Mouse (Mus musculus): ENCODE results near the gene Swsap1.
A peak's percentile ranks its signal among the peaks of the same experiment; 100 is the strongest.

Swsap1 gene

DNA sequence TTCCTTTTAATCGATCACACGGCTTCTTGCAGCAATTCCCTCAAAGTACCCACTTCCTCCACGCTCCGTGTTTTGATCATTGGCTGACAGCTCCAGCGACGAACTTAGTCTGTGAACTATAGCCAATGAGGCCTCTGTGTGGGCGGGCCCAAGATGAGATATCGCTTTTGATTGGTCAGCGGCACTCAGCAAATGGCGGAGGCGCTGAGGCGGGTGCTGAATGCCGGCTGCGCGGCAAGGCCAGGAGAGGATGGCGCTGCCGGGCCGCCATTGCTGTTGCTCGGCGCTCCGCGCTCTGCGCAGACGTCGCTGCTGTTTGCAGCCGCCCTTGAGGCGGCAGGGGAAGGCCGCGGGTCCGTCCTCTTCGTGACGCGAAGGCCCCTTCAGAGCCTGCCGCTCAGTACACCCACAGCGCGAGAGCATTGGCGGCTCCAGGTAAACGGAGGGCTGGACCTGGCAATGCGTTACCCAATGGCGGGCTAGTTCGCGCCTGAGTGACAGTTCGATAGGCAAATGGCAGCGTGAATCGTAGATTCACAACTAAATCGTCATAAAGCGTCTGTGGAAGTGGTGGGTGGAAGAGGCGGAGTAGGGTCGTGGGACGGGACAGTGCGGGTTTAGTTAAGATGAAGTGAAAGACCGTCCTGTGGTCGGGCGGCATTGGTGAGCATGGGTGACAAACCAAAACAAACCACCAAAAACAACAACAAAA lies at the start of gene Swsap1:
Gene Swsap1 (plus strand): TSS at position 186 of the 712 bp plus-strand sequence.
- DNase-seq (ENCODE audit: low read depth, low spot score): peak; percentile 99

DNA sequence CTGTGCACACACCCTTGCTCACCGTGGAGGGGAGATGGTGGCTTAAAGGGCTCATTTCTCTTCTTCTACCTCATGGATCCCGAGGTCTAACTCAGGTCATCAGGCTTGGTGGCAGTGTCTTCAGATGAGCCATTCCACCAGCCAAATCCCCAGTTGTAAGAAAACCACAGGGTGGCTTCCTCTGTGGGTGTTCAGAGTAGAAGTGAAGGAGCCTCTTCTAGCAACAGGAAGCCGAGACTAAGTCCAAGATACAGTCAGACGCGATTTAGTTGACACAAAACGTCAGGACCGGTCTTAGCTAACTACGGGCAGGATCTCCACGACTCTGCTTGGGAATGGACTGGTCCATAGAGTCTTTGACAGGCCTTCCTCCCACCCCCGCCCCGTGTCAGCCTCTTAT lies 47.3 kb upstream of the Swsap1 start:
- Histone ChIP-seq H3K36me3 (ENCODE audit: control insufficient read depth, insufficient read depth, low read length, poor library complexity, severe bottlenecking) (no peaks in the 10 kb centered on the region), H3K27me3 (ENCODE audit: control insufficient read depth, insufficient read depth, low read length, poor library complexity, severe bottlenecking) (no peaks in the 10 kb centered on the region)
- DNase-seq (ENCODE audit: low read depth, low spot score): no peak

More for the DNA sequence above, at the start of gene Swsap1:
- H3K27me3 ChIP-seq (ENCODE audit: control insufficient read depth, insufficient read depth, low read length, poor library complexity, severe bottlenecking): no peaks in the 10 kb centered on the region
- H3K36me3 ChIP-seq (ENCODE audit: control insufficient read depth, insufficient read depth, low read length, poor library complexity, severe bottlenecking): no peaks in the 10 kb centered on the region

DNA sequence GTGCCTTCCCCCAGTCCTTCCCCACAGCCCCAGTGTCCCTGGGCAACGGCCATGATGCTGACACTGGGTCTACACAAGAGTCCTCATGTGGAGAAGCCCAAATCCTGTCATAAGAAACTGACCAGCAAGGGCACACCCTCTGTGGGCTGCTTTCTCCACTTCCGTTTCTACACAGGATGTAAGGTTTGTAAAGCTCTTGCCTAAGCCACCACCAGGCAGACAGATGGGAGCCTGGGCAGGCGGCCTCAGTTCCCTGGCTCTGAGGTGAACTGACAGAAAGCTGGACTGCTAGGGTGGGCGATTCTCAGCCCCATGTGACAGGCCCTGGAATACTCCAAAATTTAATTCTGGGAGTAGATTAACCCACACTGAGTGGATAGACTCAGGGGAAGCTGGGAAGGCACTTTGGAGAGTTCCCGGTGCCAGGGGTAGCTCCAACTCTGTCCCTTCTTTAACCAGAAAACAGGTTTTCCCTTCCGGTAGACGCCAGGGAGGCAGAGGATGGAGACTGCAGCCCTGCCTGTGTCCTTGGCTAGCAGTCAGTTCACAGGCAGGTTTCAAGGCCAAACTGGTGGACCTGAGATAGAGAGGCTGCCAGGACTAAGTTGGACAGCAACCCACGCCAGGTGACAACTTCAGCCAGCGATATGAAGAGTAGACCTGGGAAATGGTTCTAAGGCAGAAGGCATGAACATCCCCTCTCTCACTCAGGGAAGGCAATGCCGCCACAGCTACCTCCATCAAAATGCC lies 45.9 kb upstream of the Swsap1 start:
- Histone ChIP-seq H3K27me3 (ENCODE audit: control insufficient read depth, insufficient read depth, low read length, poor library complexity, severe bottlenecking) (no peaks in the 10 kb centered on the region), H3K36me3 (ENCODE audit: control insufficient read depth, insufficient read depth, low read length, poor library complexity, severe bottlenecking) (no peaks in the 10 kb centered on the region)
- peak; percentile 18 for DNase-seq (ENCODE audit: low read depth, low spot score)

DNA sequence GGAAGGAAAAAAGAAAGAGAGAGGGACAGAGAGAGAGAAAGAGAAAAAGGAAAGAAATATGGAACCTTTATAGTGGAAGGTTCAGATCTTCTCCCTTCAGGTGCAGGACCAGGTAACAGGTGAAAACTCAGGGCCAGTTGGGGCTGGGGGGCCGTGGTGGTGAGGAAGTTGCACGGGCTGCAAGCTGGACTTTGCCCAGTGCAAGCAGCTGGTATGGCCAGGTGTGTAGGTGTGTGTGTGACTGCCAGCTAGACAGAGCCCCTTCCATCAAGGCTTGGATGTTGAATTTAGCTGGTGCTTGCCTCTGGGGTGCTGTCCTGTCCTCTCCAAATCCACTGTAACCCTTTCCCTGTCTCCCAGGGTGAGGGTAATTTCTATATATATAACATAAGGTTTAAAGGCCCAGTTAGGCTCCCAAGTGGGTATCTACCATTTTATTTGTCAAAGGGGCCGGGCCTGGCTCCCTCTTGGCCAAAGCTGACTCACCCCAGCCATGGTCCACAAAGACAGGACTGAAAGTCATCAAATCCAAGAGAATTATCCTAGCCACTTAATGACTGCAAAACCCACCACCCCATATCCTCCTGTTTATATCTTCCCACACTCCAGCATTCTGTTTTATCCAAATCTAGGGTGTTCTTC lies 38.6 kb upstream of the Swsap1 start:
- DNase-seq (ENCODE audit: low read depth, low spot score): no peak
- Histone ChIP-seq H3K36me3 (ENCODE audit: control insufficient read depth, insufficient read depth, low read length, poor library complexity, severe bottlenecking) (no peaks in the 10 kb centered on the region), H3K27me3 (ENCODE audit: control insufficient read depth, insufficient read depth, low read length, poor library complexity, severe bottlenecking) (no peaks in the 10 kb centered on the region)

DNA sequence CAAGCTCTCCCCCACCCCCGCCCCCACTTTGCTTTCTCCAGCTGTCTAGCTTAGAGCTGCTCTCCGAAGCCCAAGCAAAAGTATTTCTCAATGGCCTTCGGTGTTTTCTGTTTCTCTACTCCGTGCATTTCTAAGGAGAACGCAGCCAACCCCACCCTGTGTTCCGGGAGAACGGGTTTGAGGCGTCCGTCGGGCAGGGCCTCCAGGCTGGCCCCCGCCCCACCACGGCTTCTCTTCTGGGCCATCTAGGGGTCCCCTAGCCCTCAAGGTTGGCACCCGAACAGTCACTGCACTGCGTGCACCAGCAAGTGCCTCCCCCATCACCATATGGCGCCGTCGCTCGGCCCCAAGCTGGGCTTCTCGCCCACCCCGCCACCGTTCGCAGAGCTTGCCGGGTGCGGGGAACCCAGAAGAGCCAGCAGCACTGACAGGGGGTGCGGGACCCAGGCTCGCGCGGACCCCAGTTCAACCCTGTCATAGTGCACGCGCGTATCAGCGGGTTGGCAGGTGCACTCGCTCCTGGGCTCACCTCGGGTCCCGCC lies 38.0 kb upstream of the Swsap1 start:
- no peaks in the 10 kb centered on the region for H3K27me3 ChIP-seq (ENCODE audit: control insufficient read depth, insufficient read depth, low read length, poor library complexity, severe bottlenecking)
- no peaks in the 10 kb centered on the region for H3K36me3 ChIP-seq (ENCODE audit: control insufficient read depth, insufficient read depth, low read length, poor library complexity, severe bottlenecking)
- DNase-seq (ENCODE audit: low read depth, low spot score): no peak

DNA sequence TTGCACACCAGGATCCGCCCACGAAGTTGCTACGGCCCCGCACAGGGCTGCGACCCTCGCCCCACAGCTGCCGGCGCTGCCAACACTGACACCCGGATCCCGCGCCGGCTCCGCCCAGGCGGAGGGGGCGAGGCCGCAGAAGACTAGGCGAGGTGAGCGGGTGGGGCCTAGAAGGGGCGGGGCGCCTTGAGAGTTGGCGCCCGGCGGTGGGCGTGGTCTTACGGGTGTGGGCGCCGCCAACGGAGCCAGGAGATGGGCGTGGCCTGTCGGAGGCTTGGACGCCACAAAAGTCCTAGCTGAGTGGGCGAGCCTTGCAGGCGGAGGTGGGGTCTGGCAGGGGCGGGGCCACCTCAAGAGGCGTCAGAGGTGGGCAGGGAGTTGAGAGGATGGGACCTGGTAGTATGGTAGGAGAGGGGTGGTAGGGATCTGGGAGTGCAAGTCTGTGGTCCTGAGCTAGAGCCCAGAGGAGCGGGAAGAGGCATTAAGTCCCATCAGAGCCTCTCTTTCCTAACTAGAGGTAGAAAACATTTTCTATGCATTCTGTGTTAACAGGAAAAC lies 37.4 kb upstream of the Swsap1 start, which contains the start of gene Rab3d:
Gene Rab3d (minus strand): TSS at position 158 of the 558 bp plus-strand sequence.
- DNase-seq (ENCODE audit: low read depth, low spot score): peak; percentile 96
- H3K36me3 ChIP-seq (ENCODE audit: control insufficient read depth, insufficient read depth, low read length, poor library complexity, severe bottlenecking): no peaks in the 10 kb centered on the region
- no peaks in the 10 kb centered on the region for H3K27me3 ChIP-seq (ENCODE audit: control insufficient read depth, insufficient read depth, low read length, poor library complexity, severe bottlenecking)

DNA sequence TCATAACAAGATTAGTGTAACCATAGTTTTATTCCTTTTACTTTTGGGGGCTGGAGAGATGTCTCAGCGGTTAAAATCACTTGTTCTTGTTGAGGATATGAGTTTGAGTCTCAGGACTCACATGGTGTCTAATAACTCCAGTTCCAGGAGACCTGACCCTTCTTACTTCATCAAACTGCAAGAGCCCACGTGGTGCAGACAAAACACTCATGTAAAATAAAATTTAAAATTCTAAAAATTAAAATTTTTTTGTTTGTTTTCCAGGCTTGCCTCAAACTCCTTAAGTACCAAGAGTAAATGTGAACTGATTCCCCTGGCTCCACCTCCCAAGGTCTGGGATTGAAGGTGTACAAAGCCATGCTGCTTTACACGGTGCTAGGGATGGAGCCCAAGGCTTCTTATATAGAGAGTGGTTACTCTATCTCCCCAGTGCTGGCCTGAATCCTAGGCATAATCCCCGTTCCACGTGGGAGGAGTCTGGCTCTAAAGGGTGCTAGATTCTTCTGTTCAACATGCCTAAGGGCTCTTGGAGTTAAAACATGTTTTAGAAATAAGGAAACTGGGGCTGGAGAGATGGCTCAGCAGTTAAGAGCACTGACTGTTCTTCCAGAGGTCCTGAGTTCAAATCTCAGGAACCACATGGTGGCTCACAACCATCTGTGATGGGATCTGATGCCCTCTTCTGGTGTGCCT lies 36.7 kb upstream of the Swsap1 start:
- Histone ChIP-seq H3K27me3 (ENCODE audit: control insufficient read depth, insufficient read depth, low read length, poor library complexity, severe bottlenecking) (no peaks in the 10 kb centered on the region), H3K36me3 (ENCODE audit: control insufficient read depth, insufficient read depth, low read length, poor library complexity, severe bottlenecking) (no peaks in the 10 kb centered on the region)
- DNase-seq (ENCODE audit: low read depth, low spot score): no peak

DNA sequence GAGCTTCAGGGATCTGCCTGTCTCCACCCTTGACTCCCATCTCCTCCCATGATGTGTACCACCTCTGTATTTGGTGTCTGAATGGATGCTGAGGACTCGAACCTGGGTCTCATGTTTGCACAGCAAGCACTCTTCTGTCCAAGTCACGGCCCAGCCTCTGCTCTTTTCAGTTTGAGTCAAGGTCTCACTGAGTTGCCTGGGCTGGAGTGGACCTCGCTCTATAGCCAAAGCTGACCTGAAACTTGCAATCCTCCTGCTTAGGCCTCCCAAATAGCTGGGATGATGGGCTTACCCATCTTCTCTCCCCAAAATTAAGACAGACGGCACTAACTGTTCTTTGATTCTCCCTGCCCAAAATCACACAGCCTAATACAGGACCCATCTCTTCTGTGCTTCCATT lies 32.5 kb upstream of the Swsap1 start:
- Histone ChIP-seq H3K27me3 (ENCODE audit: control insufficient read depth, insufficient read depth, low read length, poor library complexity, severe bottlenecking) (no peaks in the 10 kb centered on the region), H3K36me3 (ENCODE audit: control insufficient read depth, insufficient read depth, low read length, poor library complexity, severe bottlenecking) (no peaks in the 10 kb centered on the region)
- DNase-seq (ENCODE audit: low read depth, low spot score): no peak

DNA sequence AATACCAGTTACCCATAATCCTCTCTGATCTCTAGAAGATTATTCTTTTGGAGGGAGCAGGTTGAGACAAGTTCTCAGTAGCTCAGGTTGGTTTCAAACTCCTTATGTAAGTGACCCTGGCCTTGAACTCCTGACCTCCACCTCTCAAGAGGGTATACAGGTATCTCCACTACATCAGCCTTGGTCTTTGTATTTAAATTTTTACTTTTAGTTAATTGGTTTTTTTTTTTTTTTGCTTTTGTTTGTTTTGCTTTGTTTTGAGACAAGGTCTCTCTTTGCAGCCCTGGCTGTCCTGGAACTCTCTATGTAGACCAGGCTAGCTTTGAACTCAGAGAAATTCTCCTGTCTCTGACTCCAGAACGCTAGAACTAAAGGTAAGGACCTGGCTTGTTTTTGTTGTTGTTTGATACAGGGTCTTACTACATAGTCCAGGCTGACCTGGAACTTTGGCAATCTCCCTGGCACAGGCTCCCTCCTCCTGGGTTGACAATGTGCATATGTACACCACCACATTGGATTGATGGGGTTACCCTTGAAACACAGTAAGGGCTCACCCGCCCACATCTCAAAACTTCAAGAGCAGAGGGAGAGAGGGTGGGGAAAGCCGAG lies 32.0 kb upstream of the Swsap1 start:
- H3K27me3 ChIP-seq (ENCODE audit: control insufficient read depth, insufficient read depth, low read length, poor library complexity, severe bottlenecking): no peaks in the 10 kb centered on the region
- no peak for DNase-seq (ENCODE audit: low read depth, low spot score)

DNA sequence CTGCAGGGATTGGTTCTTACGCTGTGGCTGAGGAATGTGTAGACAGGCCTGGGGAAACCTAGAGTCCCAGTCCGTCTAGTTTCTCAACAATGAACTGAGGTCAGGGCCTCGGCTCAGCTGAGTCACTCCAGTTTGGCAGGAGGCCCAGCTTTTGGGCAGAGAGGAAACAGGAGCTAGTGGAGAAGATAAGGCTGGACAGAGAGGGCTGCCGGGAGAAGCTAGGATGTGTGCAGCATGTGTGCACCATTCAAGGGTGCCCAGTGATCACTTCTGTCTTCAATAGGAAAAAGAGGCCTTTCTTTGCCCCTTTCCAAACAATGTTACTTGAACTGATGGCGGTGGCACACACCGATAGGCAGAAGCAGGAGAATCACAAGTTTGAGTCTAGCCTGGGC lies 31.5 kb upstream of the Swsap1 start:
- no peaks in the 10 kb centered on the region for H3K36me3 ChIP-seq (ENCODE audit: control insufficient read depth, insufficient read depth, low read length, poor library complexity, severe bottlenecking)
- H3K27me3 ChIP-seq (ENCODE audit: control insufficient read depth, insufficient read depth, low read length, poor library complexity, severe bottlenecking): no peaks in the 10 kb centered on the region
- no peak for DNase-seq (ENCODE audit: low read depth, low spot score)

More for the DNA sequence above, 32.0 kb upstream of the Swsap1 start:
- H3K36me3 ChIP-seq (ENCODE audit: control insufficient read depth, insufficient read depth, low read length, poor library complexity, severe bottlenecking): no peaks in the 10 kb centered on the region

DNA sequence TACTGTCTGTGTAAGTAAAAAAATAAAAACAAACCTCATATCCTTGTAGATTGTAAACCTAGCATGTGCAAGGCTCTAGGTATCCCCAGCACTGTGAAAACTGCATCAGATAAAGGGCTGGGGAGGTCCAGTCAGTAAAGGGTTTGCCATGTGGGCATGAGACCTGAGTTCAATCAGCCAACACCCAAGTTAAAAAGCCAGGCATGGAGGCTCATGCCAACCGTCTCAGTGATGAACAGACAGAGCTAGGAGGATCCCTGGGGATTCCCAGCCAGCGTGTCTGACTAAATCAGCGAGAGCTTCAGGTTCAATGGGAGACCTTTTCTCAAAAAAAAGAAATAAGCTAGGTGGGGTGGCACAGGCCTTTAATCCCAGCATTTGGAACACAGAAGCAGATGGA lies 30.5 kb upstream of the Swsap1 start:
- Histone ChIP-seq H3K36me3 (ENCODE audit: control insufficient read depth, insufficient read depth, low read length, poor library complexity, severe bottlenecking) (no peaks in the 10 kb centered on the region), H3K27me3 (ENCODE audit: control insufficient read depth, insufficient read depth, low read length, poor library complexity, severe bottlenecking) (no peaks in the 10 kb centered on the region)
- no peak for DNase-seq (ENCODE audit: low read depth, low spot score)

DNA sequence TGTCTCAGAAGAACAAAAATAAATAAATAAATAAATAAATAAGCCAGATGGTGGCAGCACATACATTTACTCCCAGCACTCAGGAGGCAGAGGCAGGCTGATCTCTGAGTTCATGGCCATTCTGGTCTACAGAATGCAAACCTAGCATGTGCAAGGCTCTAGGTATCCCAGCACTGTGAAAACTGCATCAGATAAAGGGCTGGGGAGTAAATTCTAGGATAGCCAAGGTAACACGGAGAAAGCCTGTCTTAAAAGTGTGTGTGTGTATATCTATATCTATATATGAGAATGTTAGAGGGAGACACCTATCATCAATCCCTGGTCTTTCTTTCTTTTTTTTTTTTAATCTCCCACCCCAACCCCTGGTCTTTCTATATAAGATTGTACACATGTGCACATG lies 30.0 kb upstream of the Swsap1 start:
- DNase-seq (ENCODE audit: low read depth, low spot score): no peak
- no peaks in the 10 kb centered on the region for H3K27me3 ChIP-seq (ENCODE audit: control insufficient read depth, insufficient read depth, low read length, poor library complexity, severe bottlenecking)

DNA sequence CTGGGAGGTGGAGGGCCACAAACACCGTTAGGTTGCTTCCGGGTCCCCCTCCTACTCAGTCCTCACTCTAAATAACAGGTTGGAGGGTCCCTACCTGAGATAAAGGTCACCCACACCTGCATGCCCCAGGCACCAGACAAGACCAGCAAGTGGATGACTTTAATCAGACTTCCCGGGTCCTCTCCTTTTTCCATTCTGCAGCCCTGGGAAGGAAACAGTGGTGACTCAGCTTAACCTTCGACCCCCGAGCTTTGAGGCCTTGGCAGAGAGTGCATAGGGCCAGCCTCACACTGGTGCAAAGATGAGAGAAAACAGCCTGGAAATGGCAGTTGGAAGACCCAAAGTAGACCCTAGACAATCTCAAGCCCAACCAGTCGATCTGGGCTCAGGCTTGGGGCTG lies 29.4 kb upstream of the Swsap1 start:
- no peaks in the 10 kb centered on the region for H3K36me3 ChIP-seq (ENCODE audit: control insufficient read depth, insufficient read depth, low read length, poor library complexity, severe bottlenecking)
- no peak for DNase-seq (ENCODE audit: low read depth, low spot score)
- H3K27me3 ChIP-seq (ENCODE audit: control insufficient read depth, insufficient read depth, low read length, poor library complexity, severe bottlenecking): no peaks in the 10 kb centered on the region

More for the DNA sequence above, 30.0 kb upstream of the Swsap1 start:
- no peaks in the 10 kb centered on the region for H3K36me3 ChIP-seq (ENCODE audit: control insufficient read depth, insufficient read depth, low read length, poor library complexity, severe bottlenecking)

DNA sequence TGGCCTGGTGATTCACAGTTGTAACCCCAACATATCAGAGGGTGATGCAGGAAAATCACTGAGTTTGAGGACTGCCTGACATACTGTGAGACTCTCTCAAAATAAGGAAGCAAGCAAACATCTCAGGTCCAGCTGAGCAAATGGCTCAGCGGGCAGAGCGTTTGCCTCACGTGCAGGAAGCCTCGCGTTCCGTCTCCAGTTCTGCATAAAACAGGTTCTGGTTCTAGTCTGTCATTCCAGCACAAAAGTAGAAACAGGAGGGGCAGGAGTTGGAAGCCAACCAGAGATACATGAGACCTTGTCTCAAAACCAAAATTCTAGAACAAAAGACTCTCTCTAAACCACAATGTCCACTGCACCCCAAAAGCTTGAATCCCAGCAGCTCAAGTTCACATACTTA lies 28.8 kb upstream of the Swsap1 start:
- Histone ChIP-seq H3K36me3 (ENCODE audit: control insufficient read depth, insufficient read depth, low read length, poor library complexity, severe bottlenecking) (no peaks in the 10 kb centered on the region), H3K27me3 (ENCODE audit: control insufficient read depth, insufficient read depth, low read length, poor library complexity, severe bottlenecking) (no peaks in the 10 kb centered on the region)
- peak; percentile 20 for DNase-seq (ENCODE audit: low read depth, low spot score)

All from splenic B cell, adult 2 months (primary cell).